Comparison of ENCODE assay signal across 9 mouse cellular contexts in genomic region chr9:110725721-110726135, GRCm38 (mm10). TPM values are rescaled to one million over a fixed set of nuclear protein-coding genes. Genes with fewer than 3 reads are reported as not detected.
A peak's percentile ranks its signal among the peaks of the same experiment; 100 is the strongest.
DNase-seq lines count a peak whose midpoint lies in the region; ATAC-seq lines count a peak whose summit lies in the region.
"Had no signal": no experiment of that assay in that cellular context is flagged by ENCODE, and none has a peak within 500 bp of the region (broad histone marks: within the 10 kb centered on the region; RNA-seq: fewer than 3 reads in every experiment).

No protein-coding gene starts in this region.

- H3K9me3 ChIP-seq in forebrain, embryonic 14.5 days (replicated peaks; ENCODE audit: control insufficient read depth, low read length): no peaks in the 10 kb centered on the region
- no peaks in the 10 kb centered on the region for H3K9me3 ChIP-seq in kidney, embryonic 14.5 days (ENCODE audit: control insufficient read depth, low read length)
- no peaks in the 10 kb centered on the region for H3K9me3 ChIP-seq in neural tube, embryonic 14.5 days (ENCODE audit: control insufficient read depth, low read length)

- 7% methylated on average over 9 of the region's 9 CpGs for WGBS in forebrain, embryonic 14.5 days
- 9% methylated on average over 9 of the region's 9 CpGs for WGBS in kidney, embryonic 14.5 days
- WGBS in neural tube, embryonic 14.5 days: 11% methylated on average over 9 of the region's 9 CpGs

- H3K36me3 ChIP-seq in forebrain, embryonic 14.5 days (ENCODE audit: control insufficient read depth, insufficient read depth, low read length): no peaks in the 10 kb centered on the region
- peaks cover 29% of the 10 kb centered on the region for H3K36me3 ChIP-seq in kidney, embryonic 14.5 days (ENCODE audit: control insufficient read depth, insufficient read depth, low read length)
- no peaks in the 10 kb centered on the region for H3K36me3 ChIP-seq in neural tube, embryonic 14.5 days (ENCODE audit: control insufficient read depth, insufficient read depth, low read length)

- H3K9ac ChIP-seq in forebrain, embryonic 14.5 days (ENCODE audit: low read length): no peak overlapping the region
- H3K9ac ChIP-seq in kidney, embryonic 14.5 days (ENCODE audit: low read depth, low read length): no peak overlapping the region
- no peak overlapping the region for H3K9ac ChIP-seq in neural tube, embryonic 14.5 days (replicated peaks; ENCODE audit: low read depth, low read length)

- peaks cover 6% of the 10 kb centered on the region; the same call in 1 of the 2 replicates for H3K4me1 ChIP-seq in forebrain, embryonic 14.5 days (ENCODE audit: control insufficient read depth, insufficient read depth, low read length)
- H3K4me1 ChIP-seq in kidney, embryonic 14.5 days (ENCODE audit: control insufficient read depth, insufficient read depth, low read length): peaks cover 11% of the 10 kb centered on the region; the same call in 1 of the 2 replicates
- H3K4me1 ChIP-seq in neural tube, embryonic 14.5 days (ENCODE audit: control insufficient read depth, insufficient read depth, low read length): peaks cover 12% of the 10 kb centered on the region; the same call in 1 of the 2 replicates

- DNase-seq in lung, adult 18-20 months: peak; percentile 23 to 35
- DNase-seq in lung, postnatal 25 days (ENCODE audit: low spot score): no peak
- DNase-seq in adrenal gland, postnatal 36 days: peak; percentile 52 to 60
- peak; percentile 69 for DNase-seq in forebrain, embryonic 14.5 days (ENCODE audit: low spot score)
- no peak for DNase-seq in thymus, adult 18-20 months
- no peak for DNase-seq in urinary bladder, postnatal 10 days (ENCODE audit: low spot score)

- peak; percentile 65; the same call in 1 of the 2 replicates for ATAC-seq in forebrain, embryonic 14.5 days
- peak; percentile 51; the same call in 1 of the 2 replicates for ATAC-seq in kidney, embryonic 14.5 days (ENCODE audit: low FRiP score, low TSS enrichment)
- ATAC-seq in neural tube, embryonic 14.5 days (ENCODE audit: low read depth): peak; percentile 50; the same call in 1 of the 2 replicates

- no peak overlapping the region for H3K27ac ChIP-seq in forebrain, embryonic 14.5 days (ENCODE audit: low read depth, low read length)
- H3K27ac ChIP-seq in kidney, embryonic 14.5 days (ENCODE audit: low read depth, low read length): no peak overlapping the region
- no peak overlapping the region for H3K27ac ChIP-seq in neural tube, embryonic 14.5 days (ENCODE audit: low read depth, low read length)

- H3K4me2 ChIP-seq in forebrain, embryonic 14.5 days (ENCODE audit: low read length): no peak overlapping the region
- H3K4me2 ChIP-seq in kidney, embryonic 14.5 days (replicated peaks; ENCODE audit: low read depth, low read length): no peak overlapping the region
- H3K4me2 ChIP-seq in neural tube, embryonic 14.5 days (ENCODE audit: low read depth, low read length): no peak overlapping the region

- H3K27me3 ChIP-seq in forebrain, embryonic 14.5 days (replicated peaks; ENCODE audit: control insufficient read depth, insufficient read depth, low read length): peaks cover 21% of the 10 kb centered on the region
- 0 out of 2 replicates have a peak, but pooled peaks cover 3% of the 10 kb centered on the region for H3K27me3 ChIP-seq in kidney, embryonic 14.5 days (ENCODE audit: control insufficient read depth, insufficient read depth, low read length)
- no peaks in the 10 kb centered on the region for H3K27me3 ChIP-seq in neural tube, embryonic 14.5 days (ENCODE audit: control insufficient read depth, insufficient read depth, low read length)

- no peak overlapping the region for H3K4me3 ChIP-seq in forebrain, embryonic 14.5 days (ENCODE audit: low read depth, low read length)
- H3K4me3 ChIP-seq in kidney, embryonic 14.5 days (ENCODE audit: low read length): no peak overlapping the region
- no peak overlapping the region for H3K4me3 ChIP-seq in neural tube, embryonic 14.5 days (ENCODE audit: low read depth, low read length)

RNA-seq across cellular contexts. Expression of gene Myl3, which starts 15.9 kb away (rescaled TPM):
- total RNA-seq in adrenal gland, postnatal 36 days (2021): 1 to 10 TPM; 1.8 to 2.2 TPM
- polyA plus RNA-seq in forebrain, embryonic 14.5 days (2014; fragmentation: Nextera tagmentation; extraction: Ambion mirVana): 0.33 TPM in 1 of 2 replicates, not detected in the other
- polyA plus RNA-seq in kidney, embryonic 14.5 days (2014; fragmentation: Nextera tagmentation; extraction: Ambion mirVana): 0.96 and 1.4 TPM in 2 replicates
- 0.50 and 0.66 TPM in 2 replicates for polyA plus RNA-seq in neural tube, embryonic 14.5 days (2014; fragmentation: Nextera tagmentation; extraction: Ambion mirVana)
- total RNA-seq: hematopoietic stem cell, adult 5-6 weeks had no signal

RNA-seq across cellular contexts. Expression of gene Pth1r, which starts 21.2 kb away (rescaled TPM):
- 10 to 100 TPM; 12.5 to 23.1 TPM for total RNA-seq in adrenal gland, postnatal 36 days (2021)
- 4.0 and 4.7 TPM in 2 replicates for polyA plus RNA-seq in forebrain, embryonic 14.5 days (2014; fragmentation: Nextera tagmentation; extraction: Ambion mirVana)
- polyA plus RNA-seq in kidney, embryonic 14.5 days (2014; fragmentation: Nextera tagmentation; extraction: Ambion mirVana): 27.3 and 40.9 TPM in 2 replicates
- polyA plus RNA-seq in neural tube, embryonic 14.5 days (2014; fragmentation: Nextera tagmentation; extraction: Ambion mirVana): 5.2 and 11.3 TPM in 2 replicates
- total RNA-seq: hematopoietic stem cell, adult 5-6 weeks had no signal

Comparison
In these comparisons a context has a peak if more than half of its experiments do, and no peak if none do; other contexts are left out.
1. DNase-seq: peak in lung, adult 18-20 months (2 of 2), adrenal gland, postnatal 36 days (2 of 2) and forebrain, embryonic 14.5 days (single experiment); none in lung, postnatal 25 days (single experiment), thymus, adult 18-20 months (0 of 2) and urinary bladder, postnatal 10 days (single experiment).
2. Peak in every context shown above with its lines, with median percentiles within 50 percentile points of each other: ATAC-seq.